Mouse (Mus musculus) erythroblast, embryonic 14.5 days (primary cell): ENCODE data around the gene Fance.

Experiments
- GATA1 ChIP-seq: IDR thresholded peaks from 2 replicates; pipeline ENCODE4 v1.6.1; 2012; ENCODE audit warnings: low read length, inconsistent platforms, mixed read lengths
- TAL1 ChIP-seq: IDR thresholded peaks from 3 replicates; pipeline ENCODE4 v1.6.1; 2012; ENCODE audit warnings: low read length, inconsistent platforms, mixed read lengths

DNA sequence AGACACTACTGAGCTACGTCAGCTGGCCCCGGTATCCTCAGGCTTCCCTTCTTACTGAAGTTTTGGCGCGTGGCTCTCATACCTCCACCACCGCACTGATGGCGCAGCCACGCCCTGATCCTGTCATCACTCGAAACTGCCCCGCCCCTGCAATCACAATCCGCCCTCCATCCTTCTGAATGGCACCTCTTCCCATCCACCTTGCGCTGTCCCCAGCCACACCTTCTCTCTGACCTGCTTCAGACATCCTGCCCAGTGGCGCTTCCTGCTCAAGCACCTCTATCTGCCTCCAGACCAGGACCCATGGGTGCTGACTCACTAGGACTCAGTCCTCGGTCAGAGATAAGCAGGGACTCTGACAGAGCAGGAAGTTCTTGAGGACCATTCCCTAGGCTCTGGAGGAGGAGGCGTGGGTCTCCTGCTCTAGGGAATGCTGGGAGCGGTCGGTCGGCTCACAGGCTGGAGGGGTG is 62.3 kb downstream of the Fance start:
- no peak for TF ChIP-seq GATA1
- TF ChIP-seq TAL1, result no peak
